Mouse (Mus musculus): ENCODE results near the gene Dip2a. TPM values are rescaled to one million over a fixed set of nuclear protein-coding genes. Genes with fewer than 3 reads are reported as not detected.

The Dip2a gene
- polyA plus RNA-seq, 1 experiment from 2014 or later: 5.6 TPM

DNA sequence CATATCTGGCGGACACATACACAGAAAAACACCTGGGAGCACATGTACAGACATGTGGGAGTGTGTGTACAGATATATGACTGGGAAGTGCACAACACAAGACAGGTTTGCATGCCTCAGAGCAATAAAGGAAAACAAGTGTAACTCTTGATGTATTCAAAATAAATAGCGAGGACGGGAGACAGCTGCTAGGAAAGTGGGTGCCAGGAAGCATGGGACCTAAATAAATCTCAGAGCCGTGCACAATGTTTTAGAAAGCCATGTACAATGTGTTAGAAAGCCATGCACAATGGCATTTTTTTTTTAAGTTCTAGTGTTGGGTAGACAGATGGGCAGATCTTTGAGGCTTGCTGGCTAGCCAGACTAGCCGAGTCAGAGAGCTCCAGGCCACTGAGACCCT is 56.0 kb downstream of the Dip2a start:
- no peak overlapping the region for H3K4me3 ChIP-seq (ENCODE audit: low read depth, low read length)
- no peaks in the 10 kb centered on the region for H3K9me3 ChIP-seq (replicated peaks; ENCODE audit: control insufficient read depth, low read length)
- H3K27ac ChIP-seq (ENCODE audit: low read depth, low read length): no peak overlapping the region
- DNase-seq (ENCODE audit: low spot score): no peak
- H3K36me3 ChIP-seq (ENCODE audit: control insufficient read depth, insufficient read depth, low read length): peaks cover 81% of the 10 kb centered on the region
- H3K27me3 ChIP-seq (replicated peaks; ENCODE audit: control insufficient read depth, insufficient read depth, low read length): no peaks in the 10 kb centered on the region
- no peak for ATAC-seq
- WGBS: 93% methylated on average over 5 of the region's 5 CpGs
- H3K9ac ChIP-seq (ENCODE audit: low read length): no peak overlapping the region
- H3K4me1 ChIP-seq (ENCODE audit: control insufficient read depth, insufficient read depth, low read length): no peaks in the 10 kb centered on the region
- no peak overlapping the region for H3K4me2 ChIP-seq (ENCODE audit: low read length)

DNA sequence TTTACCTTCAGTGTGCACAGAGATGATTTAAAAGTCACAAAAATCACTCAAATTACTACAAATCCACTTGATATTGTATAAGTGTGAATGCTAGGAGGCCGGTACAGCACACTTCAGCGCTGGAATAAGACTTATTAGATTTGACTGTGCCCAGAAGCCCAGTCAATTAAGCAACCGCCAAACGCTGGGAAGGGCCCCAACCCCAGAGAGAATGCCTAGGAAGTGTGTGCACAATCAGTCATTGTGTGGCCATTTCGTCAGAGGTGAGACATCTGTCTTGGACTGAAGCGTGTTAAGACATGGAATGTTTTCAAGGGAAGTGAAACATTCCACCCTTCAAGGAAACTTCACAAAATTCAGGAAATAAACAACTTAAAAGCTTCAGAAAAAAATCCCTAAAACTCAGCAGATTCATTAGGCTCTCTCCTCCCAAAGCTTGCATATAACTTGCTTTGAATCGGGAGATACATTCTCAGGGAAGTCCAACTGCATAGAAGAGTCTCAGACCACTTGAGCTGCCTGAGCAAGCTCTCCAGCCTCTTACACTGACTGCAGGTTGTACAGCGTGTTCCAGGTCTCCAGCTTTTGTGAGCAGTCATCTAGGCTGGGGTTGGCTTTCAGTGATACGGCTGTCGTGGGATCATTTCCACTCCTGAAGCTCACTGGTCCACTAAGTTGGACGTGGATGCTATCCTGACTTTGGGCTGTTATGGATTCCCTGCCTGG is 56.7 kb downstream of the Dip2a start:
- Histone ChIP-seq H3K36me3 (ENCODE audit: control insufficient read depth, insufficient read depth, low read length) (peaks cover 85% of the 10 kb centered on the region), H3K9ac (ENCODE audit: low read length) (no peak overlapping the region), H3K4me3 (ENCODE audit: low read depth, low read length) (no peak overlapping the region), H3K4me1 (ENCODE audit: control insufficient read depth, insufficient read depth, low read length) (no peaks in the 10 kb centered on the region), H3K27ac (ENCODE audit: low read depth, low read length) (no peak overlapping the region), H3K9me3 (replicated peaks; ENCODE audit: control insufficient read depth, low read length) (no peaks in the 10 kb centered on the region), H3K4me2 (ENCODE audit: low read length) (no peak overlapping the region), H3K27me3 (replicated peaks; ENCODE audit: control insufficient read depth, insufficient read depth, low read length) (no peaks in the 10 kb centered on the region)
- ATAC-seq: no peak
- 73% methylated on average over 11 of the region's 11 CpGs for WGBS
- no peak for DNase-seq (ENCODE audit: low spot score)

GRCm38 (mm10) chr10:76278541-76279097 is 66.5 kb downstream of the Dip2a start:
- DNase-seq (ENCODE audit: low spot score): no peak
- 70% methylated on average over 5 of the region's 5 CpGs for WGBS
- Histone ChIP-seq H3K9ac (ENCODE audit: low read length) (no peak overlapping the region), H3K4me3 (ENCODE audit: low read depth, low read length) (no peak overlapping the region), H3K4me2 (ENCODE audit: low read length) (no peak overlapping the region), H3K9me3 (replicated peaks; ENCODE audit: control insufficient read depth, low read length) (no peaks in the 10 kb centered on the region), H3K27me3 (replicated peaks; ENCODE audit: control insufficient read depth, insufficient read depth, low read length) (no peaks in the 10 kb centered on the region), H3K36me3 (ENCODE audit: control insufficient read depth, insufficient read depth, low read length) (peaks cover 70% of the 10 kb centered on the region), H3K4me1 (ENCODE audit: control insufficient read depth, insufficient read depth, low read length) (no peaks in the 10 kb centered on the region), H3K27ac (ENCODE audit: low read depth, low read length) (no peak overlapping the region)
- no peak for ATAC-seq

- 80% methylated on average over 10 of the region's 10 CpGs for WGBS
- DNase-seq (ENCODE audit: low spot score) (no peak), ATAC-seq (no peak)
- Histone ChIP-seq H3K4me1 (ENCODE audit: control insufficient read depth, insufficient read depth, low read length) (no peaks in the 10 kb centered on the region), H3K9ac (ENCODE audit: low read length) (no peak overlapping the region), H3K4me2 (ENCODE audit: low read length) (no peak overlapping the region), H3K9me3 (replicated peaks; ENCODE audit: control insufficient read depth, low read length) (no peaks in the 10 kb centered on the region), H3K27me3 (replicated peaks; ENCODE audit: control insufficient read depth, insufficient read depth, low read length) (no peaks in the 10 kb centered on the region), H3K27ac (ENCODE audit: low read depth, low read length) (no peak overlapping the region), H3K4me3 (ENCODE audit: low read depth, low read length) (no peak overlapping the region), H3K36me3 (ENCODE audit: control insufficient read depth, insufficient read depth, low read length) (peaks cover 86% of the 10 kb centered on the region)
Measured at GRCm38 (mm10) chr10:76275256-76275655, 69.8 kb downstream of the Dip2a start.

DNA sequence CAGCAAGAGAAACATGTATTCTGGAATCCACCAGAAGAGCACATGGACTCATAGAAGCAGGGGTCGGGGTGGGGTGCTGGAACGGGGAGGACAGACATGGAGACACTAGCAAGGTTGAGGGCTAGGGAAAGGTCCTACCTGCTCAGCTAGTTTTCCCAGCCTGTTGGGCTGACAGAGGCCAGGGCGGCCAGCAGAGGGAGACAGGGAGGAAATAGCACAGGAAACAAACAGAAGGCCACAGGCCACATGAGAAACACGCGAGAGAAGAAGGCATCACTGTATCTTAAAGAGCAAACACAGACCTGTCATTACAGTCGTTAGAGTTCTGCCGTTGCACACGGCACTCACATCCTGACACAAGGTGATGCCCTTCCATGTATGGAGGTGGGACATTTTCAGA is 73.9 kb downstream of the Dip2a start:
- WGBS: 55% methylated on average over 8 of the region's 8 CpGs
- Histone ChIP-seq H3K4me1 (ENCODE audit: control insufficient read depth, insufficient read depth, low read length) (no peaks in the 10 kb centered on the region), H3K27ac (ENCODE audit: low read depth, low read length) (no peak overlapping the region), H3K4me2 (ENCODE audit: low read length) (no peak overlapping the region), H3K36me3 (ENCODE audit: control insufficient read depth, insufficient read depth, low read length) (peaks cover 93% of the 10 kb centered on the region), H3K27me3 (replicated peaks; ENCODE audit: control insufficient read depth, insufficient read depth, low read length) (no peaks in the 10 kb centered on the region), H3K4me3 (ENCODE audit: low read depth, low read length) (no peak overlapping the region), H3K9ac (ENCODE audit: low read length) (no peak overlapping the region), H3K9me3 (replicated peaks; ENCODE audit: control insufficient read depth, low read length) (no peaks in the 10 kb centered on the region)
- DNase-seq (ENCODE audit: low spot score) (peak; percentile 4), ATAC-seq (no peak)

- no peaks in the 10 kb centered on the region for H3K27me3 ChIP-seq (replicated peaks; ENCODE audit: control insufficient read depth, insufficient read depth, low read length)
- peaks cover 34% of the 10 kb centered on the region for H3K36me3 ChIP-seq (ENCODE audit: control insufficient read depth, insufficient read depth, low read length)
- no peak overlapping the region for H3K9ac ChIP-seq (ENCODE audit: low read length)
- no peak overlapping the region for H3K27ac ChIP-seq (ENCODE audit: low read depth, low read length)
- WGBS: 71% methylated on average over 4 of the region's 4 CpGs
- no peaks in the 10 kb centered on the region for H3K4me1 ChIP-seq (ENCODE audit: control insufficient read depth, insufficient read depth, low read length)
- no peak for ATAC-seq
- H3K4me3 ChIP-seq (ENCODE audit: low read depth, low read length): no peak overlapping the region
- no peak overlapping the region for H3K4me2 ChIP-seq (ENCODE audit: low read length)
- DNase-seq (ENCODE audit: low spot score): no peak
- no peaks in the 10 kb centered on the region for H3K9me3 ChIP-seq (replicated peaks; ENCODE audit: control insufficient read depth, low read length)
Measured at GRCm38 (mm10) chr10:76262431-76262830, 82.7 kb downstream of the Dip2a start.

DNA sequence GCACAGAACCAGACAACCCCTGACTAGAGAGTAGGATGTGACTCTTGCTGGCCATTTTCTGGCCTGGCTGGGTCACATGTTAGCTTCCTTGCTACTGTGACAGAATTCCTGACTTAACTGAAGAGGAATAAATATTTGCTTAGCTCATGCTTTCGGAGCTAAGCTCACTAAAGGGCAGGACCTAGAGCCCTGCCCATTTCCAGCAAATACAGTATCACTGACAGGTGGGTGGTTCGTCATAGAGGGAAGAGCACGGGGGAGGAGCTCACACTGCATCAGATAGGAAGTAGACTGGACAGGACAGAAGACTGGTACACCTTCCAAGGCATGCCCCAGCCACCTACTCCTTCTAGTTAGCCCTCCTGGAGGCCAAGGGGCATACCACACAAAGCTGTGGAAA is 83.6 kb downstream of the Dip2a start:
- no peaks in the 10 kb centered on the region for H3K9me3 ChIP-seq (replicated peaks; ENCODE audit: control insufficient read depth, low read length)
- H3K4me3 ChIP-seq (ENCODE audit: low read depth, low read length): no peak overlapping the region
- peaks cover 27% of the 10 kb centered on the region for H3K36me3 ChIP-seq (ENCODE audit: control insufficient read depth, insufficient read depth, low read length)
- DNase-seq (ENCODE audit: low spot score) (no peak), ATAC-seq (no peak)
- H3K4me2 ChIP-seq (ENCODE audit: low read length): no peak overlapping the region
- H3K9ac ChIP-seq (ENCODE audit: low read length): no peak overlapping the region
- no peaks in the 10 kb centered on the region for H3K4me1 ChIP-seq (ENCODE audit: control insufficient read depth, insufficient read depth, low read length)
- H3K27ac ChIP-seq (ENCODE audit: low read depth, low read length): no peak overlapping the region
- H3K27me3 ChIP-seq (replicated peaks; ENCODE audit: control insufficient read depth, insufficient read depth, low read length): no peaks in the 10 kb centered on the region
- 88% methylated on average over 3 of the region's 3 CpGs for WGBS

GRCm38 (mm10) chr10:76260358-76261059 is 84.6 kb downstream of the Dip2a start:
- Histone ChIP-seq H3K9ac (ENCODE audit: low read length) (no peak overlapping the region), H3K27ac (ENCODE audit: low read depth, low read length) (no peak overlapping the region), H3K36me3 (ENCODE audit: control insufficient read depth, insufficient read depth, low read length) (peaks cover 17% of the 10 kb centered on the region), H3K27me3 (replicated peaks; ENCODE audit: control insufficient read depth, insufficient read depth, low read length) (no peaks in the 10 kb centered on the region), H3K4me2 (ENCODE audit: low read length) (no peak overlapping the region), H3K4me1 (ENCODE audit: control insufficient read depth, insufficient read depth, low read length) (no peaks in the 10 kb centered on the region), H3K4me3 (ENCODE audit: low read depth, low read length) (no peak overlapping the region), H3K9me3 (replicated peaks; ENCODE audit: control insufficient read depth, low read length) (no peaks in the 10 kb centered on the region)
- no peak for ATAC-seq
- DNase-seq (ENCODE audit: low spot score): peak; percentile 38
- 65% methylated on average over 11 of the region's 11 CpGs for WGBS
